Mouse (Mus musculus) stomach, embryonic 16.5 days (tissue): Measurements from ENCODE around the gene Ap2a2. TPM values are rescaled to one million over a fixed set of nuclear protein-coding genes. Genes with fewer than 3 reads are reported as not detected.
A peak's percentile ranks its signal among the peaks of the same experiment; 100 is the strongest.
"Not testable (repeated sequence)": the region's sequence is repeated elsewhere in the genome, so short reads cannot be mapped to it uniquely, and the experiment has no call there.

Experiments used
- ATAC-seq: fragments of 200-750 bp; cut with Nextera tagmentation; 2 replicates; pipeline ENCODE4 v1.8.0; 2017; ENCODE audit warnings: moderate number of reproducible peaks, moderate TSS enrichment; ENCODE audit not compliant: insufficient read depth, low FRiP score
- H3K27ac ChIP-seq: fragments of 300-500 bp; sonication (generic); 2 replicates; pipeline ENCODE4 v1.5.1; 2014; ENCODE audit warnings: low read length
- H3K27me3 ChIP-seq: fragments of 300-500 bp; sonication (generic); 2 replicates; pipeline ENCODE4 v1.6.1; 2014; ENCODE audit warnings: low read length, control low read depth, mixed read lengths; ENCODE audit not compliant: control insufficient read depth, insufficient read depth
- H3K36me3 ChIP-seq: fragments of 300-500 bp; sonication (generic); 2 replicates; pipeline ENCODE4 v1.6.1; 2014; ENCODE audit warnings: low read length; ENCODE audit not compliant: control insufficient read depth, insufficient read depth
- H3K4me1 ChIP-seq: fragments of 300-500 bp; sonication (generic); 2 replicates; pipeline ENCODE4 v1.6.1; 2014; ENCODE audit warnings: low read length, control low read depth, mixed read lengths; ENCODE audit not compliant: control insufficient read depth, insufficient read depth
- H3K4me2 ChIP-seq: fragments of 300-500 bp; sonication (generic); 2 replicates; pipeline ENCODE4 v1.6.1; 2014; ENCODE audit warnings: low read depth, low read length, mixed read lengths
- H3K4me3 ChIP-seq: fragments of 300-500 bp; sonication (generic); replicated peaks from 2 replicates; pipeline ENCODE4 v1.5.1; 2014; ENCODE audit warnings: mild to moderate bottlenecking, low read length
- H3K9ac ChIP-seq: fragments of 300-500 bp; sonication (generic); 2 replicates; pipeline ENCODE4 v1.6.1; 2014; ENCODE audit warnings: low read length
- H3K9me3 ChIP-seq: fragments of 300-500 bp; sonication (generic); replicated peaks from 2 replicates; pipeline ENCODE4 v1.6.1; 2016; ENCODE audit warnings: low read length, control low read depth; ENCODE audit not compliant: control insufficient read depth
- WGBS: fragments of 180-500 bp; shearing (Covaris S2); extraction: QIAGEN DNeasy Blood & Tissue Kit; methylation state at CpG from one replicate; pipeline ENCODE4 v1.1.7; 2014; 5-methylcytosine and 5-hydroxymethylcytosine counted together
- polyA plus RNA-seq: library from polyadenylated mRNA; unstranded; fragments of >200 nt; fragmentation: Nextera tagmentation; extraction: Ambion mirVana; gene quantifications from 2 replicates; pipeline ENCODE4 v1.2.1, GENCODE M21; 2015

The Ap2a2 gene
- polyA plus RNA-seq, 1 experiment from 2014 or later: 86.0 TPM

- ATAC-seq: no peak
- peak overlapping the region; percentile 66 for H3K27ac ChIP-seq
- H3K4me2 ChIP-seq: no peak overlapping the region
- H3K4me3 ChIP-seq: no peak overlapping the region
- H3K27me3 ChIP-seq: no peaks in the 10 kb centered on the region
- no peak overlapping the region for H3K9ac ChIP-seq
- WGBS: 86% methylated on average over 4 of the region's 5 CpGs
- peaks cover 4% of the 10 kb centered on the region; the same call in 1 of the 2 replicates for H3K4me1 ChIP-seq
- H3K9me3 ChIP-seq: no peaks in the 10 kb centered on the region
- H3K36me3 ChIP-seq: 0 out of 2 replicates have a peak, but pooled peaks cover 3% of the 10 kb centered on the region
These were observed 22.3 kb downstream of the Ap2a2 start for GRCm38 (mm10) chr7:141584048-141584841.

GRCm38 (mm10) chr7:141585288-141585687, 23.3 kb downstream of the Ap2a2 start:
- H3K9ac ChIP-seq: no peak overlapping the region
- whole genome bisulfite sequencing: 59% methylated on average over 4 of the region's 4 CpGs
- H3K9me3 ChIP-seq: no peaks in the 10 kb centered on the region
- peak; percentile 65; the same call in 1 of the 2 replicates for ATAC-seq
- peak overlapping the region; percentile 55; the same call in 1 of the 2 replicates for H3K27ac ChIP-seq
- H3K4me2 ChIP-seq: no peak overlapping the region
- 0 out of 2 replicates have a peak, but pooled peaks cover 3% of the 10 kb centered on the region for H3K36me3 ChIP-seq
- H3K27me3 ChIP-seq: no peaks in the 10 kb centered on the region
- H3K4me1 ChIP-seq: peaks cover 4% of the 10 kb centered on the region; the same call in 1 of the 2 replicates
- no peak overlapping the region for H3K4me3 ChIP-seq

GRCm38 (mm10) chr7:141585881-141586280, 23.9 kb downstream of the Ap2a2 start:
- Histone ChIP-seq H3K4me3 (no peak overlapping the region), H3K27ac (peak overlapping the region; percentile 39), H3K27me3 (no peaks in the 10 kb centered on the region), H3K4me1 (peaks cover 4% of the 10 kb centered on the region; the same call in 1 of the 2 replicates), H3K36me3 (peaks cover 5% of the 10 kb centered on the region; the same call in 1 of the 2 replicates), H3K4me2 (no peak overlapping the region), H3K9ac (no peak overlapping the region), H3K9me3 (no peaks in the 10 kb centered on the region)
- WGBS: 82% methylated on average over 1 of the region's 1 CpGs
- no peak for ATAC-seq

- 0 out of 2 replicates have a peak, but pooled peaks have one; percentile 41 for ATAC-seq
- Histone ChIP-seq H3K4me3 (no peak overlapping the region), H3K4me1 (peaks cover 4% of the 10 kb centered on the region; the same call in 1 of the 2 replicates), H3K36me3 (peaks cover 11% of the 10 kb centered on the region; the same call in 1 of the 2 replicates), H3K4me2 (no peak overlapping the region), H3K9ac (no peak overlapping the region), H3K27me3 (no peaks in the 10 kb centered on the region), H3K27ac (peak overlapping the region; percentile 53; the same call in 1 of the 2 replicates), H3K9me3 (no peaks in the 10 kb centered on the region)
- WGBS: 84% methylated on average over 6 of the region's 6 CpGs
These were observed 26.9 kb downstream of the Ap2a2 start for GRCm38 (mm10) chr7:141588890-141589289.

- not testable (repeated sequence) for ATAC-seq, H3K4me1 ChIP-seq, H3K27me3 ChIP-seq, H3K4me2 ChIP-seq, H3K9ac ChIP-seq, H3K9me3 ChIP-seq, H3K4me3 ChIP-seq, H3K27ac ChIP-seq
- H3K36me3 ChIP-seq: peaks cover 11% of the 10 kb centered on the region; the same call in 1 of the 2 replicates
- WGBS: 93% methylated on average over 6 of the region's 7 CpGs
These were observed 28.3 kb downstream of the Ap2a2 start for GRCm38 (mm10) chr7:141590249-141590648.

- no peak for ATAC-seq
- Histone ChIP-seq H3K9ac (no peak overlapping the region), H3K9me3 (no peaks in the 10 kb centered on the region), H3K4me2 (no peak overlapping the region), H3K27me3 (no peaks in the 10 kb centered on the region), H3K4me3 (no peak overlapping the region), H3K36me3 (peaks cover 11% of the 10 kb centered on the region; the same call in 1 of the 2 replicates), H3K27ac (no peak overlapping the region), H3K4me1 (no peaks in the 10 kb centered on the region)
- 91% methylated on average over 8 of the region's 8 CpGs for WGBS
These were observed 29.0 kb downstream of the Ap2a2 start for GRCm38 (mm10) chr7:141590959-141591358.

GRCm38 (mm10) chr7:141592096-141592495, 30.1 kb downstream of the Ap2a2 start:
- no peaks in the 10 kb centered on the region for H3K4me1 ChIP-seq
- no peaks in the 10 kb centered on the region for H3K9me3 ChIP-seq
- no peak overlapping the region for H3K4me3 ChIP-seq
- 81% methylated on average over 1 of the region's 1 CpGs for WGBS
- H3K27ac ChIP-seq: no peak overlapping the region
- no peak for ATAC-seq
- no peaks in the 10 kb centered on the region for H3K27me3 ChIP-seq
- H3K36me3 ChIP-seq: peaks cover 11% of the 10 kb centered on the region; the same call in 1 of the 2 replicates
- H3K9ac ChIP-seq: no peak overlapping the region
- H3K4me2 ChIP-seq: no peak overlapping the region

- Histone ChIP-seq H3K4me3 (no peak overlapping the region), H3K4me2 (no peak overlapping the region), H3K9me3 (no peaks in the 10 kb centered on the region), H3K27me3 (no peaks in the 10 kb centered on the region), H3K36me3 (peaks cover 16% of the 10 kb centered on the region; the same call in 1 of the 2 replicates), H3K4me1 (no peaks in the 10 kb centered on the region), H3K27ac (no peak overlapping the region), H3K9ac (no peak overlapping the region)
- 86% methylated on average over 6 of the region's 6 CpGs for WGBS
- no peak for ATAC-seq
These were observed 31.1 kb downstream of the Ap2a2 start for GRCm38 (mm10) chr7:141593056-141593455.

GRCm38 (mm10) chr7:141596971-141597370, 35.0 kb downstream of the Ap2a2 start:
- H3K4me1 ChIP-seq: no peaks in the 10 kb centered on the region
- H3K9me3 ChIP-seq: no peaks in the 10 kb centered on the region
- H3K9ac ChIP-seq: no peak overlapping the region
- WGBS: 88% methylated on average over 1 of the region's 1 CpGs
- peaks cover 18% of the 10 kb centered on the region for H3K36me3 ChIP-seq
- no peak overlapping the region for H3K4me3 ChIP-seq
- no peak for ATAC-seq
- no peak overlapping the region for H3K27ac ChIP-seq
- no peak overlapping the region for H3K4me2 ChIP-seq
- no peaks in the 10 kb centered on the region for H3K27me3 ChIP-seq
